Mouse (Mus musculus) forebrain, embryonic 15.5 days (tissue): ENCODE results near the gene Unc80. TPM values are rescaled to one million over a fixed set of nuclear protein-coding genes. Genes with fewer than 3 reads are reported as not detected.

ENCODE experiments used
- polyA plus RNA-seq: library from polyadenylated mRNA; unstranded; fragments of >200 nt; fragmentation: Nextera tagmentation; extraction: Ambion mirVana; gene quantifications from 2 replicates; pipeline ENCODE4 v1.2.1, GENCODE M21; 2015

Gene Unc80
- polyA plus RNA-seq, 1 experiment from 2014 or later, result 3.9 TPM

Other genes starting within 250 kb of the Unc80 start
- gene Rpe, start 232.5 kb downstream of the Unc80 start, polyA plus RNA-seq, result 37.5 and 39.4 TPM in 2 replicates